Mouse (Mus musculus): Measurements from ENCODE around the gene Qtrt1. TPM values are rescaled to one million over a fixed set of nuclear protein-coding genes. Genes with fewer than 3 reads are reported as not detected.
A peak's percentile ranks its signal among the peaks of the same experiment; 100 is the strongest.

Qtrt1 gene
- total and polyA plus RNA-seq, 3 experiments = 8.3 to 20.8 (median 8.5) TPM

DNA sequence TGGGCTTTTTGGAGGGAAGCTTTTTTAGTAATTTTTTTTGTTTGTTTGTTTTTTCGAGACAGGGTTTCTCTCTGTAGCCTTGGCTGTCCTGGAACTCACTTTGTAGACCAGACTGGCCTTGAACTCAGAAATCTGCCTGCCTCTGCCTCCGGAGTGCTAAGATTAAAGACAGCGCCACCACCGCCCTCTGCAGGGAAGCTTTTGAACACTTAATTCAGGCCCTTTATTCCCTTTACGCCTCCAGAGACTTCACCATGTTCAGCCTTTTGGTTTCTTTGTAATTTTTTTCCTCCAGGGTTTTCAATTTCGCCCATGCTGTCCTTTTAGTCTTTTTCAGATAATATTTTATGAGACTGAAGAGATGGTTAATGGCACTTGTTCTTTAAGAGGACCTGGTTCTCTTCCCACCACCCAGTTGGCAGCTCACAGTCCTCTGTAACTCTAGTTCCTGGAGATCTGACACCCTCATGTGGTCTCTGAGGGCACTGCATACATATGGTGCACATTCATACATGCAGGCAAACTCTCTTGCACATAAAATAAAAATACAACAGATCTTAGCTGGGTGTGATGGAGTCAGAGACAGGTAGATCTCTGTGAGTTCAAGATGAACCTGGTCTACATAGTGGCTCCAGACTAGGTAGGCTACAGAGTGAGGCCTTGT, 33.6 kb downstream of the Qtrt1 start:
- Histone ChIP-seq H3K27me3 (ENCODE audit: control insufficient read depth, insufficient read depth, low read length) (no peaks in the 10 kb centered on the region), H3K79me2 (replicated peaks; ENCODE audit: control insufficient read depth, insufficient read depth, low read length) (peaks cover 11% of the 10 kb centered on the region), H3K4me3 (no peak overlapping the region), H3K36me3 (ENCODE audit: control insufficient read depth, insufficient read depth, low read length) (no peaks in the 10 kb centered on the region), H3K27ac (no peak overlapping the region), H3K4me1 (ENCODE audit: control insufficient read depth, insufficient read depth, low read length) (peaks cover 15% of the 10 kb centered on the region), H3K9ac (ENCODE audit: low read depth, low read length) (no peak overlapping the region)
- intact Hi-C loops (cut with DNase I) = no loop called here
- DNase-seq = no peak
- TF ChIP-seq EP300 (IDR thresholded peaks at IDR 0.05; ENCODE audit: insufficient read depth, low read depth, low read length) (no peak), CTCF (IDR thresholded peaks at IDR 0.05) (peak; percentile 15; the same call in 1 of the 2 replicates)
- WGBS = 94% methylated on average over 6 of the region's 6 CpGs

DNA sequence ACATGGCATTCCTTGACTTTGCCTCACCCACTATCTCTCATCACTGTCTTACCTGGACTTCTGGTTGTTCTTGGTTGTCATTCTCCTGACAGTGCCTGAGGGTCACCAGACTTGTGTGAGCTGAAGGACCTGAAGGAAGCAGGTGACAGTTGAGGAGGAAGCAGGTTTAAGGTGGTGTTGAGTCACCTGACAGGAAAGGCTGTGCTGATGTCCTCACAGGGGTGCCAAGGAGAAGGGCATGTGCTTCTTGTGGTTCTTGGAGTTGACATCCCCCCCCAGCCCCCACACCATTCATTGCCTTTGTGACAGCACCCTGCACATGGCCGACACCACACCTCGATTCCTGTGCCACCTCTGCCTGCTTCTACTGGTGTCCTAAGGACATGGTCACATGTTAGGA, 36.1 kb downstream of the Qtrt1 start:
- Histone ChIP-seq H3K27me3 (ENCODE audit: control insufficient read depth, insufficient read depth, low read length) (no peaks in the 10 kb centered on the region), H3K4me3 (no peak overlapping the region), H3K79me2 (replicated peaks; ENCODE audit: control insufficient read depth, insufficient read depth, low read length) (peaks cover 11% of the 10 kb centered on the region), H3K36me3 (ENCODE audit: control insufficient read depth, insufficient read depth, low read length) (peaks cover 3% of the 10 kb centered on the region), H3K9ac (ENCODE audit: low read depth, low read length) (no peak overlapping the region), H3K4me1 (ENCODE audit: control insufficient read depth, insufficient read depth, low read length) (peaks cover 33% of the 10 kb centered on the region), H3K27ac (no peak overlapping the region)
- intact Hi-C loops (cut with DNase I) = loop anchor here (2.0 kb wide), 1 partner anchor 17 kb away; no protein-coding TSS in a partner anchor
- WGBS = 82% methylated on average over 2 of the region's 2 CpGs
- no peak for TF ChIP-seq EP300 (IDR thresholded peaks at IDR 0.05; ENCODE audit: insufficient read depth, low read depth, low read length)
- no peak for DNase-seq

DNA sequence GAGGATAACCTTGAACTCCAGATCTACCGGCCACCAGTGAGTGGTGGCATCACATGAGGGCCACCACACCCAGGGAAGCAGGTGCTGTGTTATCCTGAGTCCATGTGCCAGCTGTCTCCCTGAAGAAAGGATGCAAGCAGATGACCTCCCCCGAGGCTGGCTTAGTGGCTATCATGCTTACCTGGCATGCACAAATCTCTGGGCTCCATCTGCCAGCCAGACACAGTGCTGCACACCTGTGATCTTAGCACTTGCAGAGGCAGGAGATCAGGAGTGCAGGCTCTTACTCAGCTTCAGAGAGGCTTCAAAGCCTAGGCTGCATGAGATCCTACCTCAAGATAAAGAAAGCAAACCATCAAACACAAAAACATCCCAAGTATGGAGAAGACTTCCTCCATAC, 38.1 kb downstream of the Qtrt1 start:
- H3K4me1 ChIP-seq (ENCODE audit: control insufficient read depth, insufficient read depth, low read length) = peaks cover 41% of the 10 kb centered on the region
- WGBS = 54% methylated on average over 2 of the region's 2 CpGs
- H3K36me3 ChIP-seq (ENCODE audit: control insufficient read depth, insufficient read depth, low read length) = peaks cover 3% of the 10 kb centered on the region
- H3K27me3 ChIP-seq (ENCODE audit: control insufficient read depth, insufficient read depth, low read length) = no peaks in the 10 kb centered on the region
- H3K27ac ChIP-seq = peak overlapping the region; percentile 64
- no peak for DNase-seq
- no peak overlapping the region for H3K4me3 ChIP-seq
- peaks cover 11% of the 10 kb centered on the region for H3K79me2 ChIP-seq (replicated peaks; ENCODE audit: control insufficient read depth, insufficient read depth, low read length)
- TF ChIP-seq POLR2A (IDR thresholded peaks at IDR 0.05; ENCODE audit: insufficient read depth, low read depth, low read length) (no peak), EP300 (IDR thresholded peaks at IDR 0.05; ENCODE audit: insufficient read depth, low read depth, low read length) (no peak), CTCF (IDR thresholded peaks at IDR 0.05) (no peak)
- intact Hi-C loops (cut with DNase I) = loop anchor here (2.0 kb wide), 1 partner anchor 17 kb away; no protein-coding TSS in a partner anchor
- no peak overlapping the region for H3K9ac ChIP-seq (ENCODE audit: low read depth, low read length)

DNA sequence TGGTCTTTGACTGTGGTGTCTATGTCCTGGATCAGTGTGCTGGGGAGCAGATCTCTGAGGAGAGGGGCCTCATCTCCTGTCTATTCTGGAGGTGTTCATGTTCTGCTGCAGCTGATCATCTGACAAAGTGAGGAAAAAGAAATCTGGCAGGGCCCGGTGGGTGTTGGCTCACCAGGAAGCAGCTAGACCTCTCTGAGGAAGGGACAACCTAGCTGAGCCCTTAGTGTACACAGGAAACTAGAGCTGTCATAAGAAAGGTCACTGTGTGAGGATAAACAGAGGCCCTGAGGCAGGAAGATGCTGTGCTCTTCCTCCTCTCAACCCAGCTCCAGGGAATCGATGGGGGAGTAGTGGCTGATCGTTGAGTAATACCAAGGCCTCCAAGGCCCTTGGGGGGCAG, 38.6 kb downstream of the Qtrt1 start:
- no peak for TF ChIP-seq POLR2A (IDR thresholded peaks at IDR 0.05; ENCODE audit: insufficient read depth, low read depth, low read length)
- TF ChIP-seq EP300 (IDR thresholded peaks at IDR 0.05; ENCODE audit: insufficient read depth, low read depth, low read length) = no peak
- no peak for TF ChIP-seq CTCF (IDR thresholded peaks at IDR 0.05)
- peaks cover 44% of the 10 kb centered on the region for H3K4me1 ChIP-seq (ENCODE audit: control insufficient read depth, insufficient read depth, low read length)
- H3K36me3 ChIP-seq (ENCODE audit: control insufficient read depth, insufficient read depth, low read length) = peaks cover 3% of the 10 kb centered on the region
- intact Hi-C loops (cut with DNase I) = loop anchor here (2.0 kb wide), 1 partner anchor 17 kb away; no protein-coding TSS in a partner anchor
- H3K79me2 ChIP-seq (replicated peaks; ENCODE audit: control insufficient read depth, insufficient read depth, low read length) = peaks cover 11% of the 10 kb centered on the region
- no peak overlapping the region for H3K4me3 ChIP-seq
- peak in 1 of 2 experiments; percentile 50 for DNase-seq
- peak overlapping the region; percentile 64 for H3K27ac ChIP-seq
- no peaks in the 10 kb centered on the region for H3K27me3 ChIP-seq (ENCODE audit: control insufficient read depth, insufficient read depth, low read length)
- H3K9ac ChIP-seq (ENCODE audit: low read depth, low read length) = no peak overlapping the region
- WGBS = 23% methylated on average over 3 of the region's 3 CpGs

DNA sequence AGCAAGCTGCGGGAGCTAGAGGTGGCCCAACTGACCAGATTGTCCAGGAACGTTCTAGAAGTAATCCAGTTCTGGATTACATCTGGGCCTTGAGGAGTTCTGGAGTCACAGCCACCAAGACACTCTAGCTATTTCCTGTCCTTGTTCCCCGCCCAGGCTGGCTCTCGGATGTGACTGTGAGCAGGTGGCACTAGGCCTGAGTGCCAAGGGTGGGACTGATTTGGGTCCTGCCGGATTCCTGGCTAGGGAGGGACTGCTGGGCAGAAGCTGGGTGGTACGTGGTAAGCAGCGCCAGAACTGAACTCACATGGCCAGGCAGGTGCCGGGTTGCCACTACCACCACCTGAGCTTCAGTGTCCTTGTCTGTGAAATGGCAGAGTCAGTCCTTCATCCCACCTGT, 39.8 kb downstream of the Qtrt1 start:
- DNase-seq = no peak
- intact Hi-C loops (cut with DNase I) = loop anchor here (2.0 kb wide), 1 partner anchor 15 kb away; no protein-coding TSS in a partner anchor

DNA sequence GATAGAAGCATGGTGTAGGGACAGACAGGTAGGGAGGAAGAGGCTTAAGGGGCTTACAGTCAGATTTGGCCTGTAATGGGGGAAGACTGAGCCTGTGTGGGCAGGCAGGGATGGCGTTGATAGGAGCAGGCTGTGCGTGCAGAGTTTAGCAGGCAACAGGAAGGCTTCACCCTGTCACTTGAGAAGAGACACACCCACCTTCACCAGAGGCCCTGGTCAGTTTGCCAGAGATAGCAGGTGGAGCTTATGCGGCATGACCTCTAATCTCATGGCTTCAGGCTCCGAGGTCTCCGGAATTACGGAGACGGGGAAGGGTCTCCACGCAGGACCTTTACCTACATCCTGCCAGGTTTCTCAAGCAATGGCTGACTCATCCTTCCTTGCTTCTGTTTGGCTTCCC, 40.2 kb downstream of the Qtrt1 start:
- Histone ChIP-seq H3K27ac (peak overlapping the region; percentile 75), H3K27me3 (ENCODE audit: control insufficient read depth, insufficient read depth, low read length) (no peaks in the 10 kb centered on the region), H3K9ac (ENCODE audit: low read depth, low read length) (no peak overlapping the region), H3K4me1 (ENCODE audit: control insufficient read depth, insufficient read depth, low read length) (peaks cover 52% of the 10 kb centered on the region), H3K4me3 (no peak overlapping the region), H3K79me2 (replicated peaks; ENCODE audit: control insufficient read depth, insufficient read depth, low read length) (peaks cover 7% of the 10 kb centered on the region), H3K36me3 (ENCODE audit: control insufficient read depth, insufficient read depth, low read length) (peaks cover 3% of the 10 kb centered on the region)
- WGBS = 6% methylated on average over 8 of the region's 8 CpGs
- DNase-seq = peak in 1 of 2 experiments; percentile 54
- TF ChIP-seq CTCF (IDR thresholded peaks at IDR 0.05) = no peak
- no peak for TF ChIP-seq POLR2A (IDR thresholded peaks at IDR 0.05; ENCODE audit: insufficient read depth, low read depth, low read length)
- TF ChIP-seq EP300 (IDR thresholded peaks at IDR 0.05; ENCODE audit: insufficient read depth, low read depth, low read length) = no peak
- intact Hi-C loops (cut with DNase I) = loop anchor here (2.0 kb wide), 1 partner anchor 15 kb away; no protein-coding TSS in a partner anchor

More for the DNA sequence above, 39.8 kb downstream of the Qtrt1 start:
- Histone ChIP-seq H3K27me3 (ENCODE audit: control insufficient read depth, insufficient read depth, low read length) (no peaks in the 10 kb centered on the region), H3K4me1 (ENCODE audit: control insufficient read depth, insufficient read depth, low read length) (peaks cover 49% of the 10 kb centered on the region), H3K79me2 (replicated peaks; ENCODE audit: control insufficient read depth, insufficient read depth, low read length) (peaks cover 8% of the 10 kb centered on the region), H3K9ac (ENCODE audit: low read depth, low read length) (no peak overlapping the region), H3K27ac (peak overlapping the region; percentile 75), H3K4me3 (no peak overlapping the region), H3K36me3 (ENCODE audit: control insufficient read depth, insufficient read depth, low read length) (peaks cover 3% of the 10 kb centered on the region)
- TF ChIP-seq CTCF (IDR thresholded peaks at IDR 0.05) (no peak), POLR2A (IDR thresholded peaks at IDR 0.05; ENCODE audit: insufficient read depth, low read depth, low read length) (no peak), EP300 (IDR thresholded peaks at IDR 0.05; ENCODE audit: insufficient read depth, low read depth, low read length) (no peak)
- 46% methylated on average over 8 of the region's 8 CpGs for WGBS
